Mouse (Mus musculus) E14TG2a.4 (cell line): Measurements from ENCODE around the gene Tet3.

Source experiments
- H3K27me3 ChIP-seq: 2 replicates; pipeline ENCODE4 v1.6.1; 2014; ENCODE audit warnings: low read length, control low read depth; ENCODE audit not compliant: insufficient read depth
- H3K36me3 ChIP-seq: 2 replicates; pipeline ENCODE4 v1.6.1; 2014; ENCODE audit warnings: low read length, control low read depth; ENCODE audit not compliant: insufficient read depth
- H3K4me1 ChIP-seq: replicated peaks from 2 replicates; pipeline ENCODE4 v1.6.1; 2014; ENCODE audit warnings: low read depth, low read length, control low read depth
- H3K4me3 ChIP-seq: replicated peaks from 2 replicates; pipeline ENCODE4 v1.5.1; 2014; ENCODE audit warnings: mild to moderate bottlenecking, low read length
- H3K9me3 ChIP-seq: 2 replicates; pipeline ENCODE4 v1.6.1; 2014; ENCODE audit warnings: low read length, control low read depth
- CTCF ChIP-seq: conservative IDR thresholded peaks from 2 replicates; pipeline ENCODE4 v1.5.1; 2014; ENCODE audit warnings: low read length
- NANOG ChIP-seq: IDR thresholded peaks from 2 replicates; pipeline ENCODE4 v1.6.1; 2014; ENCODE audit warnings: borderline replicate concordance, low read length, mixed read lengths
- POU5F1 ChIP-seq: IDR thresholded peaks from 2 replicates; pipeline ENCODE4 v1.6.1; 2014; ENCODE audit warnings: low read length, borderline replicate concordance

Gene Tet3

DNA sequence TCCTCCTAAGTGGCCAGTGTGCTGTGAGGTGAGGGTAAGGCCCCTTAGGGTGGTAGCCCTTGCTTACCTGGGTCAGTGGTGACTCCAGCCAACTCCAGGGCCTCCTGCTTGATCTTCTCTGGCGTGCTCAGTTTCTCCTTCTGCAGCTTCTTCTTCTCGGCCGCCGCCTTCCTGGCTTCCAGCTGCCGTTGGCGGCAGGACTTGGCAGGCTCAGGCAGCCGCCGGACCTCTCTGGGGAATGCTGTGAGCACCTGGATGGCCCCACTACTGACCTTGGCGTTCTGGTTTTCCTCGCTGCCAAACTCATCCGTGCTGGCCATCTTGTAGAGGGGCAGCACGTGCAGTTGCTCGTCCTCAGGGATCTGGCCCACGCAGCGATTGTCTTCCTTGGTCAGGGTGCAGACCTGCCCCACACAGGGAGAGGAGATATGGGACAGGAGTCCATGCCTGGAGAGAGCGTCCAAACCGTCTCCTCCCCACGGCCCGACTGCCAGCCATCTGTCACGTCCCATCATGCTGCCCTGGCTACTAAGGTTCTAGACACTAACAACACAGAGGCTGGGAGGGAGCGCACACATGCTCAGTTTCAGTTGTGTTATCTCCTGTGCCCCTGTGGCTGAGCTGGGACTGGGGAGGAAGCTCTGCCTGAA, 88.4 kb downstream of the Tet3 start:
- Histone ChIP-seq H3K36me3 (peaks cover 23% of the 10 kb centered on the region), H3K4me3 (peak overlapping the region; percentile 54), H3K9me3 (peaks cover 10% of the 10 kb centered on the region), H3K4me1 (peaks cover 35% of the 10 kb centered on the region), H3K27me3 (peaks cover 39% of the 10 kb centered on the region)
- TF ChIP-seq POU5F1 (no peak), CTCF (no peak), NANOG (no peak)

DNA sequence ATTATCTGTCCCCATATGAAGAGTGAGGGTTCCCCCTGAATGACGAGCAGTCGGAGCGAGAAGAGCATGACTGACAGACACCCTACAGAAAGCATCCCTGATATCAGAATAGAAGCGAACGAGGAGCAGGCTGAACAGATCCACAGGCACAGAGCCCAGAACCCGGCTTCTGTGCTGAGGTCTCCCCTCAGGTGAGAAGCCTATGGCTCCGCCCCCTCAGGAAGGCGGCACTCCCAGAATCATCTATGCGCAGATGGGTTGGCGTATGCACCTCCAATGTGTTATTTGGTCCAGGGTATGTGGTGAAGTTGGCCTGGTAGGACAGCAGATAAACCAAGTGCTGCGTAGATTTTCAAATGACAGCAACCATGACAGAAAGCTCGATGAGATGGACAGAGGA, 95.8 kb downstream of the Tet3 start:
- no peak overlapping the region for H3K4me3 ChIP-seq
- H3K36me3 ChIP-seq = peaks cover 17% of the 10 kb centered on the region
- no peaks in the 10 kb centered on the region for H3K9me3 ChIP-seq
- TF ChIP-seq POU5F1 = no peak
- no peak for TF ChIP-seq NANOG
- no peak for TF ChIP-seq CTCF
- peaks cover 26% of the 10 kb centered on the region for H3K4me1 ChIP-seq
- peaks cover 18% of the 10 kb centered on the region for H3K27me3 ChIP-seq

DNA sequence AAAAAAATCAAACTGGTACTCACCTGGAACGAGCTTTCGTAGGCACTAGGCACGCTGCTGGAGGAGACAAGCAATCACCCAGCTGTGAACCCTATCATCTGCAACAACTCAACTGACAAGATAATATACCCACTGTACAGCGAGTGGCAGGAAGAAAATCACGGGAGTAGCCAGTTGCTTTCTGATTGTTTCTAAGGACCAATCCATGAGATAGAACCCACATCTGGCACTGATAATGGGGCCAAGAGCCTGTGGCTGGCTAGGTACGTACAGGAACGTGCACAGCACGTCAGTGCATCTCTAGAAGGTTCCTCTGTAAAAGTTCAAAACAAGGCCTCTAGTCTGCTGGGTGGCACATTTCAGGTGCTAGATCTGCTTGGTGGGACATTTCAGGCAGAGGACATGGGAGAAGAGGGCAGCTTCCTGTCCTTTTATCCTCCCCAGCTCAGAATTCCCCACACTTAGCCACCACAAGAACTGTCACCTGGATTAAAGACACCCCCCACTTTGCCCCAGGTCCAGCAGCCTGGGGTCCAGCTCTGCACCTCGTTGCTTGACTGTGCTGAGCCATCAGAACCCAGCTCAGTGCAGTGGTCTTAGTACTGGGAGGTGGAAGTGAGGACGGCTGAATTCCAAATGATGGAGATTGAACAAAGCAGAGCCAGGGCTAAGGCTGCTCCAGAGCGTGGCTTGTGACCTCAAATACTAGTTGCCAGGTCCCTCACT, 97.2 kb downstream of the Tet3 start:
- H3K27me3 ChIP-seq = peaks cover 7% of the 10 kb centered on the region
- no peak for TF ChIP-seq POU5F1
- TF ChIP-seq CTCF = no peak
- no peak for TF ChIP-seq NANOG
- peaks cover 31% of the 10 kb centered on the region for H3K36me3 ChIP-seq
- H3K9me3 ChIP-seq = no peaks in the 10 kb centered on the region
- no peak overlapping the region for H3K4me3 ChIP-seq
- H3K4me1 ChIP-seq = peaks cover 19% of the 10 kb centered on the region

DNA sequence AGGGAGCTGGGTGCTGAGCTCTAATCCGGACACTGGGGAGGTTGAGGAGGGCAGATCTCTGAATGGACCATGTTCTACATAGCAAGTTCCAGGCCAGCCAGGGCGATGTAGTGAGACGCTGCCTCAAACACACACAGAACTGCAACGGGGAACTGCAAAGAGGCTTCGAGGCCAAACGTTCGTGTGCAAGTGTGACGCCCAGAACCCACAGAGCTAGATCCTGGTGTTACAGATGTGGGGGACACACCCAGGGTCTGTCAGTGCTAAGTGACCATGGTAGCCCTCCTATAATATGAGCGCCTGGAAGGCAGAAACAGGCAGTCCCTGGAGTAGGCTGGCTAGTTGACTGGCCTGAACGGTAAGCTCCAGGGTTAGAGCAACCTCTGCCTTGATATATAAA, 101.4 kb downstream of the Tet3 start:
- H3K4me3 ChIP-seq = no peak overlapping the region
- TF ChIP-seq NANOG = no peak
- no peaks in the 10 kb centered on the region for H3K9me3 ChIP-seq
- peaks cover 18% of the 10 kb centered on the region for H3K4me1 ChIP-seq
- H3K36me3 ChIP-seq = peaks cover 69% of the 10 kb centered on the region
- H3K27me3 ChIP-seq = no peaks in the 10 kb centered on the region

DNA sequence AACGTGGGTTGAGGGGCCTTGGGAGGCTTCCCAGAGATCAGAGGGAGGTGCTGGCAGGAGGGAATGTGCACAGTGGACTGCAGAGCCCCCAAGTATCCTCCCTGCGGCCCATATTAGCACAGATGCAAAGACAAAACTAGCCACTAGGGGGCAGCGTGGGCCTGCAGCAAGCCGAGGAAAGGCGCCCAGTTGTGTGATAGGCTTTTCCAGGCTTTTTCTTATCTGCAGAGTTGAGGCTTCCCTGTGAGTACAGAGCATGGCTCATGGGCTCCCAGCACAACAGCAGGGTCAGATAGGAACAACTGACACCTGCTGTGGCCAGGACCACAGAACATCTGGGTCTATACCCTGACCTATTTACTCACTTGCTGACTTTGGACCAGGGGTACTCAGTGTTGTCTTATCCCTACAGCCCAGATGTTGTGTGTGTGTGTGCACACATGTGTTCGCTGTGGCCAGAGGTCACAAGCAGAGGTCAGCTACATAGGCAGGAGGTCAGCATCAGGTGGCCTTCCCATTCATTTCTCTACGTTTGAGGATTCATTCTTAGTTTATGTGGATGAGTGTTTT, 102.2 kb downstream of the Tet3 start:
- Histone ChIP-seq H3K9me3 (no peaks in the 10 kb centered on the region), H3K36me3 (peaks cover 76% of the 10 kb centered on the region), H3K4me3 (no peak overlapping the region), H3K27me3 (no peaks in the 10 kb centered on the region), H3K4me1 (peaks cover 18% of the 10 kb centered on the region)
- TF ChIP-seq POU5F1 = no peak
- no peak for TF ChIP-seq NANOG
- peak; percentile 92 for TF ChIP-seq CTCF

DNA sequence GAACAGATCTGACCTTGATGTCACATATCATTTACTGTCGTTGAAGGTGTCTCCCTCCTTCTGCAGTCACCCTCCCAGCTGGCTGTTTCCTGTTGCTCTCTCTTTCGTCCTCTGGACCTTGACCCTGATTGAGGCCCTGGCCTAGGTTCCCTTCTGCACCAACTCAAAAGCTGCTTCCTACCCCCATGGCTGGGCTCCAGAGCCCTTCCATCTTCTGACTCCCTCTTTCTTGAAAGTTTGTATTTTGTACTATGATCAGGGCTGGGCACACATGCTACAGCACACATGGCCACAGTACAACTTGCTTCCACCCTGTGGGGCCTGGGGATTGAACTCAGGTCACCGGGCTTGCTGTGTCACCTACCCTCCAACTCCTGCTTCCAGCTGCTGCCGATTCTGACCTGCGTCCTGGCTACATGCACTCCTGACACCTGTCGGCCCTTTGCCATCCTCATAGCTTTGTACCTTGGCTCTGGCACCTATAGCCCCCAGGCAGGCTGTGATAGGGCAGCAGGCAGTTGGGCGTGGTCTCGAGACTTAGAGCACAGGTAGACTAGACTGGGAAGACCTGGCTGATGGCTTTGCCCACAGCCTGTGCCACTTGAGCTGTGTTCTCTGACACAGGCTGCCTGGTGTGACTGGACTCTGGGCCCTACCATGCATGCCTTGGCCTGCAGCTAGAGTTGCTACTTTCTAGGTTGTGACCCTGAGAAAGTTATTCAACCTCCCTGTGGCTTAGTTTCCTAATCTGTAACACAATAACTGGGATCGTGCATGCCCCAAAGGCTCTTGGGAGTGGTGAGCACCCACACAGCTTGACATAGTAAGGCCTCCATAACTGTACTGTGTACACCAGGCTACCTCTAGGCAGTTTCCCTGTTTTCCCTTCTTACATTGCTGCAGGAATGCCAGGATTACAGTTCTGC, 103.8 kb downstream of the Tet3 start:
- TF ChIP-seq NANOG (no peak), CTCF (no peak), POU5F1 (no peak)
- no peaks in the 10 kb centered on the region for H3K9me3 ChIP-seq
- no peak overlapping the region for H3K4me3 ChIP-seq
- H3K27me3 ChIP-seq = no peaks in the 10 kb centered on the region
- H3K4me1 ChIP-seq = peaks cover 23% of the 10 kb centered on the region
- H3K36me3 ChIP-seq = peaks cover 84% of the 10 kb centered on the region

DNA sequence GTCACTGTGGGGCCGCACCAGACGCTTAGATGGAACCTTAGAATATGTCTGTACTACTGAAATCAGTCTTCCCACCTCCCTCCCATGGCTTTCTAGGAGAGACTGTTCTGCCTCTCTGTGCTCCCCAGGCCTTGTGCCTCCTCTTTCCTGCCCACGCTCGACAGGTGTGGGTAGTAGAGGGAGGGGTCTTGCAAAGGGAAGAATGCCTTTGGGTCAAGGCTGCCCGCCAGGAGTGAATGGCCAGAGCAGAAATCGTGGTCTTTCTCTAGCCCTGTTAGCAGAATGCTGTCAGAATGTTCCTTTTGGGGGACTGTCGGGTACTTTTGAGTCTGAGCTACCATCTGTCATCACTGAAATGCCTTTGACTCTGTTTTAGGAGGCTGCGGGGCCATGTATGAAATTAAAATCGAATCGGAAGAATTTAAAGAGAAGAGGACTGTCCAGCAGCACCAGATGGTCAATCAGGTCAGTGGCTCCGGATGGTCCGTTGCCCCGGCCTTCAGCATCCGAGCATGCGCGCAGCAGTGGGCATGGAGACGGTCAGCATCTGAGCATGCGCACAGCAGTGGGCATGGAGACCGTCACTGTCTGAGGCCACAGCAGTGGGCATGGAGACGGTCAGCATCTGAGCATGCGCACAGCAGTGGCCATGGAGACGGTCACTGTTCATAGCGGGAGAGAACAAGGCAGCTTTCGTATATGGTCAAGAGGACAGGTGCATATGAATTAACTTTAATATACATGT, 106.0 kb downstream of the Tet3 start:
- TF ChIP-seq CTCF = no peak
- TF ChIP-seq NANOG = no peak
- TF ChIP-seq POU5F1 = no peak
- peaks cover 38% of the 10 kb centered on the region for H3K4me1 ChIP-seq
- H3K36me3 ChIP-seq = peaks cover 65% of the 10 kb centered on the region
- H3K9me3 ChIP-seq = no peaks in the 10 kb centered on the region
- no peak overlapping the region for H3K4me3 ChIP-seq
- no peaks in the 10 kb centered on the region for H3K27me3 ChIP-seq
